Mouse (Mus musculus) neural tube, embryonic 14.5 days (tissue): Measurements from ENCODE around the gene Eno2. TPM values are rescaled to one million over a fixed set of nuclear protein-coding genes. Genes with fewer than 3 reads are reported as not detected.
"Not testable (repeated sequence)": the region's sequence is repeated elsewhere in the genome, so short reads cannot be mapped to it uniquely, and the experiment has no call there.

Experiments
- ATAC-seq: fragments of 200-750 bp; cut with Nextera tagmentation; 2 replicates; pipeline ENCODE4 v1.8.0; 2017; ENCODE audit warnings: low read depth, mild to moderate bottlenecking, moderate TSS enrichment, moderate library complexity
- H3K27ac ChIP-seq: fragments of 300-500 bp; sonication (generic); 2 replicates; pipeline ENCODE4 v1.5.1; 2014; ENCODE audit warnings: low read depth, mild to moderate bottlenecking, control low read depth, low read length, moderate library complexity, mixed read lengths
- H3K27me3 ChIP-seq: fragments of 300-500 bp; sonication (generic); 2 replicates; pipeline ENCODE4 v1.6.1; 2014; ENCODE audit warnings: low read length; ENCODE audit not compliant: control insufficient read depth, insufficient read depth
- H3K36me3 ChIP-seq: fragments of 300-500 bp; sonication (generic); 2 replicates; pipeline ENCODE4 v1.6.1; 2014; ENCODE audit warnings: low read length, mixed read lengths; ENCODE audit not compliant: control insufficient read depth, insufficient read depth
- H3K4me1 ChIP-seq: fragments of 300-500 bp; sonication (generic); 2 replicates; pipeline ENCODE4 v1.6.1; 2014; ENCODE audit warnings: low read length; ENCODE audit not compliant: control insufficient read depth, insufficient read depth
- H3K4me2 ChIP-seq: fragments of 300-500 bp; sonication (generic); 2 replicates; pipeline ENCODE4 v1.6.1; 2014; ENCODE audit warnings: mild to moderate bottlenecking, low read depth, low read length, control low read depth
- H3K4me3 ChIP-seq: fragments of 300-500 bp; sonication (generic); 2 replicates; pipeline ENCODE4 v1.5.1; 2014; ENCODE audit warnings: low read depth, low read length, control low read depth, mixed read lengths
- H3K9ac ChIP-seq: fragments of 300-500 bp; sonication (generic); replicated peaks from 2 replicates; pipeline ENCODE4 v1.6.1; 2014; ENCODE audit warnings: low read depth, mild to moderate bottlenecking, control low read depth, low read length, mixed read lengths
- H3K9me3 ChIP-seq: fragments of 300-500 bp; sonication (generic); 2 replicates; pipeline ENCODE4 v1.6.1; 2016; ENCODE audit warnings: low read length; ENCODE audit not compliant: control insufficient read depth
- WGBS: fragments of 180-500 bp; shearing (Covaris S2); extraction: QIAGEN DNeasy Blood & Tissue Kit; methylation state at CpG from one replicate; pipeline ENCODE4 v1.1.7; 2014; 5-methylcytosine and 5-hydroxymethylcytosine counted together
- polyA plus RNA-seq: library from polyadenylated mRNA; unstranded; fragments of >200 nt; fragmentation: Nextera tagmentation; extraction: Ambion mirVana; gene quantifications from 2 replicates; pipeline ENCODE4 v1.2.1, GENCODE M21; 2014

Eno2 gene
- polyA plus RNA-seq, 1 experiment from 2014 or later: 205 TPM

DNA sequence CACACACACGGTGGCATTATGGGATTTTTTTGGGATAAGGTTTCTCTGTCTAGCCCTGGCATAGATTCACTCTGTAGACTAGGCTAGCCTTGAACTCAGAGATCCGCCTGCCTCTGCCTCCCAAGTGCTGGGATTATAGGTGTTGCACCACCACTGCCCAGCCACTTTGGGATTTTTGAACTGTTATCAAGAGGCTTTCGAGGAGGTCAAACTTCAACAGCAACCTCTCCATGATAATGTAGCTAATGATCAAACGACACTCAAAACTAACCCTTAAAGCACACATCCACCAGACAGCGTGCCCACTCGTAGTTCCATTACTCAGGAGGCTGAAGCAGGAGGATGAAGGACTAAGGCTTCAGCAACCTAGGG, 38.5 kb upstream of the Eno2 start:
- Histone ChIP-seq H3K4me3 (no peak overlapping the region), H3K4me1 (peaks cover 25% of the 10 kb centered on the region), H3K9me3 (no peaks in the 10 kb centered on the region), H3K27ac (no peak overlapping the region), H3K27me3 (no peaks in the 10 kb centered on the region), H3K9ac (no peak overlapping the region), H3K4me2 (peak overlapping the region; percentile 66), H3K36me3 (peaks cover 9% of the 10 kb centered on the region)
- no peak for ATAC-seq
- WGBS: 79% methylated on average over 6 of the region's 6 CpGs

DNA sequence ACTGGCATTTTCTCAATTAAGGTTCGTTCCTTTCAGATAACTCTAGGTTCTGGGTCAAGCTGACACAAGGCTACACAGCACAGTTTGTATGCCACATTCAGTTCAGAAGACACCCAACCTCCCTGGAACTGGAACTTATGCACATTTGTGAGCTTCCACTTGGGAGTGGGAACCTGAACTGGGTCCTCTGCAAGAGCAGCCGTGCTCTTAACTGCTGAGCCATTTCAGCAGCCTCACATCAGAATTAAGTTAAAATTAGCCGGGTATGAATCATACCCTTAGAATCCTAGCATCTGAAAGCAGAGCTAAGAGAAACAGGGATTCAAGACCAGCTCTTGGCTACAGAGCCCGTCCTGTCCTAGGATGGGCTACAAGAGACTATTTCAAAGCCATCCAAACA, 37.9 kb upstream of the Eno2 start:
- Histone ChIP-seq H3K9me3 (no peaks in the 10 kb centered on the region), H3K27ac (no peak overlapping the region), H3K4me3 (no peak overlapping the region), H3K4me2 (no peak overlapping the region), H3K4me1 (peaks cover 19% of the 10 kb centered on the region), H3K9ac (no peak overlapping the region), H3K27me3 (no peaks in the 10 kb centered on the region), H3K36me3 (peaks cover 9% of the 10 kb centered on the region)
- no peak for ATAC-seq
- 87% methylated on average over 4 of the region's 4 CpGs for WGBS

DNA sequence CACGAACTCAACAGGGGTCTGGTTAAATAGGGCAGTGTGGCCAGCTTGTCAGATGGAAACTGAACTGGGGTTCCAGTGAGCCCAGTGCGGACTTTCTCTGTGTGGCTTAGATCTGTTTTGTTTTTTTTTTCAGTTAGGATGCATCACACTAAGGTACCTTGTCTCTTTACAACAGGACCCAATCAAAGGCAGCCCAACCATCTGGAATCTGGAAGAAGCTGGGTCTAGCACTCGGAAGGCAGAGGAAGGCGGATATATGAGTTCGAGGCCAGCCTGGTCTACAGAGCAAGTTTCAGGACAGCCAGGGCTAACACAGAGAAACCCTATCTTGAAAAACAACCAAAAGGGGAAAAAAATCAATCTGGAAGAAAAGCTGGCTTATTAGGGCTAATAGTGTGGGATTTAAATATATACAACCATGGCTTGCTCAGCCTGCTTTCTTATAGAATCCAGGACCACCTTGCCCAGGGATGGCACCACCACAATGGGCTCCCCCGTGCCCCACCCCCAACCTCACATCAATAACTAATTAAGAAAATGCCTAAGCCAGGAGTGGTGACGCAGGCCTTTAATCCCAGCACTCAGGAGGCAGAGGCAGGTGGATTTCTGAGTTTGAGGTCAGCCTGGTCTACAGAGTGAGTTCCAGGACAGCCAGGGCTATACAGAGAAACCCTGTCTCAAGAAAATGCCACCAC, 37.1 kb upstream of the Eno2 start:
- 77% methylated on average over 7 of the region's 7 CpGs for WGBS
- Histone ChIP-seq H3K27me3 (no peaks in the 10 kb centered on the region), H3K4me1 (peaks cover 15% of the 10 kb centered on the region), H3K4me2 (peak overlapping the region; percentile 67), H3K27ac (peak overlapping the region; percentile 79; the same call in 1 of the 2 replicates), H3K4me3 (no peak overlapping the region), H3K9ac (no peak overlapping the region), H3K36me3 (peaks cover 4% of the 10 kb centered on the region), H3K9me3 (no peaks in the 10 kb centered on the region)
- ATAC-seq: no peak

DNA sequence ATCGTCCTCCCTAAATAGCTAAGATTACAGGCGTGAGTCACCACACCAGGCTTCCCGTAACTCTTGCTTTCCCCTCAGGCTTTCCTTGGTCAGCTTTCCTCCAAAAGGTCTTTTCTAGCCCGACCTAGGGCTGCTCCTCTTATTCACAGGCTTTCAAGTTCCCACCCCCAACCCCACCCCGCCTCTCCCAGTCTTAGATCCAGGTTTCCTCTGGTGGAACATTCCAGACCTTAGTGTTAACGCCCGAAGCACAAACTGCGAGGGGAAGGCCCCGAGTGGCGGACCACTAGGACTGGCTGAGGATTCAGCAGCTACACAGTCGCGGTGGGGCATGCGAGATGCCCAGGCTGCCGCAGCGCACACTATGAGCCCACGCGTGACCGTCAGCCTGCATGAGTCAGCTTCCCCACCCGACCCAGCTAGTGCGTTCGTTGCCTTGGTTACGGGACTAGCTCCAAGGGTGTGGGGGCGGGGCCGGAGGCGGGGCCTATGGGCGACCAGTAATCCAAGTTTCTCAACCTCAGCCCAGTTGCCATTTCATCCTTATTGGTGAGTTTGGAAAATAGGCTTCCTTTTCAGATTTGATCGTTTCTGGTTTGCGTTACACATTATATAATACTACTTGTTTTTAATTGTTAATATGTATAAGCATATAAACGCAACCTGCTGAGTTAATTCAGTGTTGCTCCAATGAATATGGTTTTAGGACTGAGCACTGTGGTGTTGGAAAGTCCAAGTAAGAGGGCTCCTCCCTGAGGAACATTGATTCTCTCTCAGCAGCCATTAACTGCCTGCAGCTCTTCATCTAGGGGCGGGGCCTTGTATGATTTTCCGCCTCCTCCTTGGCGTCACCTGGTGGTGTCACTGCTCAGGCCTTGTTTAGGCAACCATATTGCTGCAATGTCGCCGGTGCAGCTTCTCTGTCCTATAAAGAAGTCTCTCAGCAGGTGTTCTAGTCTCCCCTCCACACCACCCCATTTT, 36.2 kb upstream of the Eno2 start:
- Histone ChIP-seq H3K9me3 (no peaks in the 10 kb centered on the region), H3K27me3 (no peaks in the 10 kb centered on the region), H3K4me1 (peaks cover 15% of the 10 kb centered on the region), H3K4me2 (peak overlapping the region; percentile 67), H3K9ac (peak overlapping the region; percentile 48; the same call in 1 of the 2 replicates), H3K4me3 (peak overlapping the region; percentile 33), H3K36me3 (no peaks in the 10 kb centered on the region), H3K27ac (peak overlapping the region; percentile 79)
- ATAC-seq: peak; percentile 88
- 1% methylated on average over 34 of the region's 34 CpGs for WGBS

DNA sequence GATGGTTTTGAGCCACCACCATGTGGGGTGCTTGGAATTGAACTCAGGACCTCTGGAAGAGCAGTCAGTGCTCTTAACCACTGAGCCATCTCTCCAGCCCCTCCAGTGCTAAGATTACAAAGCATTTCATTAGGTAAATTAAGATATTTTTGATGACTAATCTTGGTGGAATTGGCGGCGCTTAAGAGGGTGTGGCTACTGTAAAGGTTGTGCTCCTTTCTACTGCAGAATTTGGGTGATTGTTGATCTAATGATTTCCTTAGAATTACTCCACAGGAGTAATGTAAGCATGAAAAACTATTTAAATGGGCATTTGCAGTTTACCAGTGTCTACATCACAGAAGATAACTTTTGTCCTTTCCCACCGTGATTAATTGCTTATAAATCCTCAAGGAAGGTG, 34.9 kb upstream of the Eno2 start:
- no peaks in the 10 kb centered on the region for H3K9me3 ChIP-seq
- no peak overlapping the region for H3K4me2 ChIP-seq
- H3K4me3 ChIP-seq: no peak overlapping the region
- H3K4me1 ChIP-seq: peaks cover 7% of the 10 kb centered on the region
- no peak for ATAC-seq
- no peaks in the 10 kb centered on the region for H3K36me3 ChIP-seq
- no peak overlapping the region for H3K9ac ChIP-seq
- no peak overlapping the region for H3K27ac ChIP-seq
- no peaks in the 10 kb centered on the region for H3K27me3 ChIP-seq
- 92% methylated on average over 3 of the region's 3 CpGs for WGBS

DNA sequence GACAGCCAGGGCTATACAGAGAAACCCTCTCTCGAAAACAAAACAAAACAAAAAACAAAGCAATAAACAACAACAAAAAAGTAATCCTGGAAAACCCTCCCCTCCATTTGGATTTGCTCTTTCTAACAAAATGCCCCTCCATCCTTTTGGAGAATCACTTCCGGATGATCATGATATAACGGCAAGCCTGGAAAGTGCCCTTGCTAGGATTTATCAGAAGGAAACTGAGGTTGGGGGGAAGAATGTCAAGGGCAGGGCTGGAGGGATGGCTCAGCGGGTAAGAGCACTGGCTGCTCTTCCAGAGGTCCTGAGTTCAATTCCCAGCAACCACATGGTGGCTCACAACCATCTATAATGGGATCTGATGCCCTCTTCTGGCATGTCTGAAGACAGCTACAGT, 34.2 kb upstream of the Eno2 start:
- H3K27ac ChIP-seq, H3K4me2 ChIP-seq, H3K9ac ChIP-seq, ATAC-seq, H3K27me3 ChIP-seq, H3K4me3 ChIP-seq, H3K9me3 ChIP-seq, H3K4me1 ChIP-seq, H3K36me3 ChIP-seq: not testable (repeated sequence)
- 96% methylated on average over 4 of the region's 4 CpGs for WGBS

DNA sequence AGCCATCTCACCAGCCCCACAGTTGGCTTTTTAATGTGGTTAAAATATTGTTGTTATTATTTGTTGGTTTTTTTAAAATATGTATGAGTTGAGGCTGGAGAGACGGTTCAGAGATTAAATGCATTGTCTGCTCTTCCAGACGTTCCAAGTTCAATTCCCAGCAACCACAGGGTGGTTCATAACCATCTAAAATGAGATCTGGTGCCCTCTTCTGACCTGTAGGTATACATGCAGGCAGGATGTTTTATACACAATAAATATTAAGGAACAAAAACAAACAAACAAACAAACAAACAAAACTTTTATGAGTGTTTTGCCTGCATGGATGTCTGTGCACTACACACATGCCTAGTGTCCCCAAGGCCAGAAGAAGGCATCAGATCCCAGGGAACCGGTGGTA, 33.6 kb upstream of the Eno2 start:
- H3K36me3 ChIP-seq: no peaks in the 10 kb centered on the region
- peaks cover 5% of the 10 kb centered on the region; the same call in 1 of the 2 replicates for H3K4me1 ChIP-seq
- 75% methylated on average over 3 of the region's 3 CpGs for WGBS
- no peaks in the 10 kb centered on the region for H3K9me3 ChIP-seq
- no peaks in the 10 kb centered on the region for H3K27me3 ChIP-seq
- ATAC-seq: no peak
- no peak overlapping the region for H3K4me2 ChIP-seq
- no peak overlapping the region for H3K27ac ChIP-seq
- no peak overlapping the region for H3K4me3 ChIP-seq
- H3K9ac ChIP-seq: no peak overlapping the region

DNA sequence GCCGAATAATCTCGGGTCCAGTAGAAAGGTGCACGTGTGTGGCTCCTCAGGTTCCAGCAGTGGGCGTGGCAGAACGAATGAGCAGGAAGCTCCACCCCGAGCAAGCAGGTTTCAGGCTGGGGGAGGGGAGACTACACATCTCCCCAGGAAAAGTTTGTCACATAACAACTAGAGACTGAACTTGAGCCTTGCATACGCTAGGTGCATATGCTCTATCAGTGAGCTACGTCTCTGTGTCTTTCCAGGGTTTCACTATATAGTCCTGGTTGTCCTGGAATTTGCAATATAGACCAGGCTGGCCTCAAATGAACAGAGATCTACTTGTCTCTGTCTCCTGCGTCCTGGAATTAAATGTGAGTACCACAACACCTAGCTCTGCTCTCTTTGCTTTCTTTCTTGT, 32.9 kb upstream of the Eno2 start:
- not testable (repeated sequence) for ATAC-seq, H3K27me3 ChIP-seq, H3K27ac ChIP-seq, H3K9ac ChIP-seq, H3K9me3 ChIP-seq, H3K4me3 ChIP-seq, H3K4me2 ChIP-seq, H3K4me1 ChIP-seq, H3K36me3 ChIP-seq
- 24% methylated on average over 4 of the region's 9 CpGs for WGBS

DNA sequence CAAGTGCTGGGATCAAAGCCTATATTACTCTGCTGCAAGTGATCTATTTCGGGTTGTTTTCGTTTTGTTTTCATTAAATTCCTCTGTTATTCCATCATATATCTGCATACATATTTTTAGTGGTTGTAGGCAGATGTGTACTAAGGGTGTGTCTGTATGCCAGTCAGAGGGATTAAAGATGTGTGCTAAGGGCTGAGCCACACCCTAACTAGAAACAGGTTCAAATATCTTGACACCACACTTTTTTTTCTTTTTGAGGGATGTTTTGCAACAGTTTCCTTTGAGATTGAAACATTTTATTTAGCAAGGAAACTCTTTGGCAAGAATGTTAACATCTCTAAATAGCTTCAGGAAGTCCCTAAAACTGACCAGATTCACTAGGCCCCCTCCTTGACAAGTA, 26.7 kb upstream of the Eno2 start:
- Histone ChIP-seq H3K36me3 (no peaks in the 10 kb centered on the region), H3K27me3 (no peaks in the 10 kb centered on the region), H3K4me1 (no peaks in the 10 kb centered on the region), H3K9me3 (no peaks in the 10 kb centered on the region), H3K9ac (no peak overlapping the region), H3K4me2 (no peak overlapping the region), H3K27ac (no peak overlapping the region), H3K4me3 (no peak overlapping the region)
- no peak for ATAC-seq
- WGBS: 83% methylated on average over 2 of the region's 2 CpGs
